Comparison of ENCODE assay signal across 25 mouse cellular contexts in the genomic region with DNA sequence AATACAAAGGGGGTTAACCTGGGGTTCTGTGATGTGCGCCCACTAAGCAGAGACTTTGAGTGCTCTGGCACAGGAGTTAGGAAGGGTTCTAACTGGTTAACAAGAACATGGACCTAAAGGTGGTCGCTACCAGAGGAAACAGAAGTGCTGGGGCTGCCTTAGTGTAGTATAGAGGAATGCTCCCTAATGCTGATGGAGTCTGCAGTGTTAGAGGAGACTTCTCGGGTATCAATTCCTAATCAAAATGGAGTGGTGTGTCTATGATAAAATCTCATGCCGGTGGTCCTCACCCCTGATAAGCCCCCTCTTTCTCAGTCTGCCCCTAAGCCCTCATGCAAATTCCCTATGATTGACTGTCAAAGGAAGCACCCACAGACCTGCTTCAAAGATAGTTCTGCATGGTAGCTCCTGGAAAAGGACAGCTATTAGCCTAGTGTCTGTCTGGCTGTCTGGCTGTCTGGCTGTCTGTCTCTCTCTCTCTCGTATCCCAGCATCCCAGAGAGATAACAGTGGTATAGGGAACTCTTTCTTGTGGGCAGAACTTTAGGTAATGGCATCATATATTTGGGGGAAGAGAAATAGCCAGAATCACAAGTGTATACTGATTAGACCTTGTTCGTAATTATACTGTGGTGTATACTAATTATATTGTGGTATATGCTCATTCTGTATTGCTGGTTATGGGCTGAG. TPM values are rescaled to one million over a fixed set of nuclear protein-coding genes. Genes with fewer than 3 reads are reported as not detected.
DNase-seq lines count a peak whose midpoint lies in the region; ATAC-seq and TF ChIP-seq lines count a peak whose summit lies in the region.
"Had no signal": no experiment of that assay in that cellular context is flagged by ENCODE, and none has a peak within 500 bp of the region (broad histone marks: within the 10 kb centered on the region; RNA-seq: fewer than 3 reads in every experiment).

No protein-coding gene starts in this region.

- no peak for ATAC-seq in liver, embryonic 12.5 days
- ATAC-seq in lung, postnatal 0 days = no peak
- ATAC-seq: activated CD4-positive, CD25-positive, alpha-beta regulatory T cell, adult 4 months; forebrain, embryonic 13.5 days; forebrain, embryonic 16.5 days; hindbrain, embryonic 16.5 days; inflammation-experienced regulatory T-cells, adult 6 months had no signal

- H3K79me2 ChIP-seq in liver, adult 2 months (ENCODE audit: control insufficient read depth, insufficient read depth, low read length) = no peaks in the 10 kb centered on the region
- H3K79me2 ChIP-seq in CH12.LX (replicated peaks; ENCODE audit: control insufficient read depth, extremely low read depth, insufficient read depth, poor library complexity, severe bottlenecking) = peaks cover 14% of the 10 kb centered on the region; the same call in 1 of the 2 replicates

- H3K9me3 ChIP-seq in liver, embryonic 12.5 days (replicated peaks) = no peaks in the 10 kb centered on the region
- no peaks in the 10 kb centered on the region for H3K9me3 ChIP-seq in CH12.LX (replicated peaks; ENCODE audit: low read length)
- H3K9me3 ChIP-seq in lung, postnatal 0 days (ENCODE audit: low read length) = no peaks in the 10 kb centered on the region
- H3K9me3 ChIP-seq: embryonic facial prominence, embryonic 10.5 days; embryonic facial prominence, embryonic 13.5 days; forebrain, embryonic 13.5 days; G1E; hindbrain, embryonic 12.5 days had no signal

- H3K27me3 ChIP-seq in liver, adult 2 months (ENCODE audit: control insufficient read depth, insufficient read depth, low read length) = no peaks in the 10 kb centered on the region
- no peaks in the 10 kb centered on the region for H3K27me3 ChIP-seq in liver, embryonic 12.5 days (replicated peaks)
- no peaks in the 10 kb centered on the region for H3K27me3 ChIP-seq in CH12.LX (replicated peaks)
- no peaks in the 10 kb centered on the region for H3K27me3 ChIP-seq in lung, postnatal 0 days (replicated peaks; ENCODE audit: insufficient read depth, low read length)
- H3K27me3 ChIP-seq: embryonic facial prominence, embryonic 13.5 days; forebrain, embryonic 13.5 days; hindbrain, embryonic 12.5 days had no signal

- WGBS in liver, adult 2 months = 70% methylated on average over 6 of the region's 6 CpGs
- WGBS in liver, embryonic 12.5 days (ENCODE audit: insufficient replicate concordance) = 74% methylated on average over 6 of the region's 6 CpGs
- 86% methylated on average over 6 of the region's 6 CpGs for WGBS in lung, postnatal 0 days

- 0 out of 2 replicates have a peak overlapping the region, but pooled peaks have one; percentile 10 for H3K27ac ChIP-seq in liver, adult 2 months (replicated peaks; ENCODE audit: insufficient read depth, low read depth, low read length)
- no peak overlapping the region for H3K27ac ChIP-seq in liver, embryonic 12.5 days
- H3K27ac ChIP-seq in CH12.LX (ENCODE audit: insufficient read depth, low read depth) = no peak overlapping the region
- H3K27ac ChIP-seq in lung, postnatal 0 days (ENCODE audit: low read length) = no peak overlapping the region
- H3K27ac ChIP-seq: embryonic facial prominence, embryonic 10.5 days; embryonic facial prominence, embryonic 13.5 days; forebrain, embryonic 13.5 days; hindbrain, embryonic 12.5 days had no signal

- no peak for TF ChIP-seq POLR2A in liver, adult 2 months (IDR thresholded peaks at IDR 0.05; ENCODE audit: extremely low read depth, insufficient read depth, low read length)
- peak; percentile 15; the same call in 1 of the 2 replicates for TF ChIP-seq POLR2A in CH12.LX (IDR thresholded peaks at IDR 0.05; ENCODE audit: low read depth, low read length)

- no peak overlapping the region for H3K4me3 ChIP-seq in liver, adult 2 months (ENCODE audit: insufficient read depth, low read depth, low read length)
- no peak overlapping the region for H3K4me3 ChIP-seq in liver, embryonic 12.5 days
- no peak overlapping the region for H3K4me3 ChIP-seq in CH12.LX (replicated peaks in 1 of 3; ENCODE audit: low read depth in 2 of 3, low read length in 2 of 3, poor library complexity in 1 of 3)
- H3K4me3 ChIP-seq in lung, postnatal 0 days (ENCODE audit: low read depth, low read length) = no peak overlapping the region
- H3K4me3 ChIP-seq: embryonic facial prominence, embryonic 10.5 days; embryonic facial prominence, embryonic 13.5 days; erythroblast, embryonic 14.5 days; forebrain, embryonic 13.5 days; hindbrain, embryonic 12.5 days had no signal

- peaks cover 57% of the 10 kb centered on the region for H3K36me3 ChIP-seq in liver, adult 2 months (ENCODE audit: control insufficient read depth, insufficient read depth, low read length)
- peaks cover 72% of the 10 kb centered on the region for H3K36me3 ChIP-seq in liver, embryonic 12.5 days
- peaks cover 75 to 96% of the 10 kb centered on the region in 2 experiments for H3K36me3 ChIP-seq in CH12.LX (replicated peaks in 1 of 2; ENCODE audit: control insufficient read depth in 1 of 2, insufficient read depth in 1 of 2, low read length in 1 of 2)
- peaks cover 49% of the 10 kb centered on the region for H3K36me3 ChIP-seq in lung, postnatal 0 days (ENCODE audit: insufficient read depth, low read length)

- TF ChIP-seq CTCF in liver, adult 2 months (IDR thresholded peaks at IDR 0.05; ENCODE audit: low read depth, low read length) = no peak
- TF ChIP-seq CTCF in CH12.LX (conservative IDR thresholded peaks at IDR 0.05 in 1 of 2, IDR thresholded peaks at IDR 0.05 in 1 of 2; ENCODE audit: low read depth in 2 of 2, low read length in 2 of 2) = no peak
- TF ChIP-seq CTCF in lung, postnatal 0 days (IDR thresholded peaks at IDR 0.05) = no peak

- dilution Hi-C loops in CH12.LX (cut with MboI; ENCODE audit: extremely low pct_ligation_motif_present, extremely low pct_unique_long_range_greater_than_20kb, low sequenced_read_pairs) = no loop called here

- TF ChIP-seq RAD21 in CH12.LX (IDR thresholded peaks at IDR 0.05; ENCODE audit: low read depth, low read length) = no peak

- DNase-seq in liver, adult 2 months (ENCODE audit: extremely low read depth, low read depth, low spot score) = no peak
- DNase-seq in A20 (ENCODE audit: low read depth, low spot score) = peak; percentile 15
- no peak for DNase-seq in CH12.LX (ENCODE audit: extremely low read depth)
- no peak for DNase-seq in lung, postnatal 0 days (ENCODE audit: low spot score)
- DNase-seq in Muller cell, postnatal 12 days (ENCODE audit: inconsistent ontology term) = no peak
- DNase-seq: adrenal gland, adult 8-10 months; adrenal gland, postnatal 25 days; cerebellum, adult 11-12 months; cerebellum, adult 8-10 months; cerebellum, postnatal 10 days; cerebellum, postnatal 36 days; embryo, embryonic 11 days; gastrocnemius, postnatal 10 days had no signal

- TF ChIP-seq EP300 in CH12.LX (IDR thresholded peaks at IDR 0.05; ENCODE audit: low read length) = no peak
- TF ChIP-seq EP300 in lung, postnatal 0 days (IDR thresholded peaks at IDR 0.05) = no peak

- H3K4me2 ChIP-seq in liver, embryonic 12.5 days = no peak overlapping the region
- no peak overlapping the region for H3K4me2 ChIP-seq in CH12.LX (ENCODE audit: insufficient read depth, low read depth, poor library complexity, severe bottlenecking)
- no peak overlapping the region for H3K4me2 ChIP-seq in lung, postnatal 0 days (replicated peaks; ENCODE audit: low read depth, low read length)
- H3K4me2 ChIP-seq: embryonic facial prominence, embryonic 13.5 days; forebrain, embryonic 13.5 days; heart, embryonic 11.5 days; hindbrain, embryonic 12.5 days had no signal

- in situ Hi-C loops in CH12.LX (cut with MboI; ENCODE audit: low pct_ligation_motif_present, low pct_unique_long_range_greater_than_20kb, low sequenced_read_pairs) = no loop called here

- peak overlapping the region; percentile 15; the same call in 1 of the 2 replicates for H3K9ac ChIP-seq in liver, adult 2 months (ENCODE audit: low read depth, low read length)
- H3K9ac ChIP-seq in liver, embryonic 12.5 days = no peak overlapping the region
- H3K9ac ChIP-seq in CH12.LX (ENCODE audit: insufficient read depth, low read depth) = no peak overlapping the region
- no peak overlapping the region for H3K9ac ChIP-seq in lung, postnatal 0 days (replicated peaks; ENCODE audit: low read depth)
- H3K9ac ChIP-seq: embryonic facial prominence, embryonic 13.5 days; forebrain, embryonic 13.5 days; hindbrain, embryonic 12.5 days had no signal

- peaks cover 16% of the 10 kb centered on the region for H3K4me1 ChIP-seq in liver, adult 2 months (ENCODE audit: control insufficient read depth, insufficient read depth, low read length)
- no peaks in the 10 kb centered on the region for H3K4me1 ChIP-seq in liver, embryonic 12.5 days
- peaks cover 5 to 56% of the 10 kb centered on the region in 2 experiments; a peak in 2 of 4 replicates for H3K4me1 ChIP-seq in CH12.LX (ENCODE audit: control insufficient read depth in 1 of 2, insufficient read depth in 2 of 2)
- no peaks in the 10 kb centered on the region for H3K4me1 ChIP-seq in lung, postnatal 0 days (ENCODE audit: insufficient read depth, low read depth, low read length)
- H3K4me1 ChIP-seq: embryonic facial prominence, embryonic 10.5 days; embryonic facial prominence, embryonic 13.5 days; forebrain, embryonic 13.5 days; hindbrain, embryonic 12.5 days had no signal

TF ChIP-seq in CH12.LX, 34 proteins besides CTCF, POLR2A, EP300 and RAD21:
- no peak for TF ChIP-seq ZKSCAN1 (IDR thresholded peaks at IDR 0.05; ENCODE audit: borderline replicate concordance, low read depth, low read length)
- peak; percentile 96 for TF ChIP-seq POLR2AphosphoS2 (IDR thresholded peaks at IDR 0.05; ENCODE audit: low read depth, low read length)
TF ChIP-seq in CH12.LX: peak in this region for 1.

RNA-seq across cellular contexts. Expression of gene Herpud1, which starts 9.8 kb away (rescaled TPM):
- 575 and 759 TPM in 2 replicates for total RNA-seq in liver, adult 2 months (2014; rRNA removed)
- polyA plus RNA-seq in liver, adult 2 months (2012; rRNA removed) = 421 and 468 TPM in 2 replicates
- polyA plus RNA-seq in liver, embryonic 12.5 days (2016; fragmentation: Nextera tagmentation; extraction: Ambion mirVana) = 76.5 and 84.4 TPM in 2 replicates
- 172 and 206 TPM in 2 replicates for total RNA-seq in CH12.LX (2012; rRNA removed)
- 243 and 257 TPM in 2 replicates for total RNA-seq in CH12.LX (2014; rRNA removed)
- polyA plus RNA-seq in CH12.LX (2012; ENCODE audit: insufficient read length, low read depth) = 116 and 124 TPM in 2 replicates
- polyA plus RNA-seq in lung, postnatal 0 days (2015; fragmentation: Nextera tagmentation; extraction: Ambion mirVana) = 179 and 217 TPM in 2 replicates

RNA-seq across cellular contexts. Expression of gene Nlrc5, which starts 38.2 kb away (rescaled TPM):
- total RNA-seq in liver, adult 2 months (2014; rRNA removed) = 19.5 and 21.2 TPM in 2 replicates
- 6.6 and 11.6 TPM in 2 replicates for polyA plus RNA-seq in liver, adult 2 months (2012; rRNA removed)
- polyA plus RNA-seq in liver, embryonic 12.5 days (2016; fragmentation: Nextera tagmentation; extraction: Ambion mirVana) = 0.08 and 0.12 TPM in 2 replicates
- 58.6 and 73.0 TPM in 2 replicates for total RNA-seq in CH12.LX (2012; rRNA removed)
- total RNA-seq in CH12.LX (2014; rRNA removed) = 58.1 and 60.2 TPM in 2 replicates
- polyA plus RNA-seq in CH12.LX (2012; ENCODE audit: insufficient read length, low read depth) = 72.5 and 75.2 TPM in 2 replicates
- polyA plus RNA-seq in lung, postnatal 0 days (2015; fragmentation: Nextera tagmentation; extraction: Ambion mirVana) = 0.31 and 0.42 TPM in 2 replicates
- polyA plus RNA-seq: embryonic facial prominence, embryonic 10.5 days; heart, embryonic 11.5 days had no signal
